Mouse (Mus musculus): Measurements from ENCODE around the gene Ergic3. TPM values are rescaled to one million over a fixed set of nuclear protein-coding genes. Genes with fewer than 3 reads are reported as not detected.

Ergic3 gene
- polyA plus RNA-seq, 1 experiment = 177 TPM

GRCm38 (mm10) chr2:156065099-156066041 lies 57.5 kb downstream of the Ergic3 start, which contains the start of gene Spag4:
Spag4 (plus strand) TSS chr2:156065175.
- H3K27ac ChIP-seq (ENCODE audit: insufficient read depth, low read depth, low read length) = no peak within 1 kb of the TSS
- H3K4me3 ChIP-seq (ENCODE audit: insufficient read depth, low read length) = peak within 1 kb of the TSS; percentile 86
- H3K4me1 ChIP-seq (ENCODE audit: control insufficient read depth, insufficient read depth, low read length) = no peaks in the 10 kb centered on the region
- TF ChIP-seq CTCF (IDR thresholded peaks at IDR 0.05; ENCODE audit: low read depth, low read length) (no peak), POLR2A (IDR thresholded peaks at IDR 0.05; ENCODE audit: borderline replicate concordance, low read depth, low read length) (no peak)

GRCm38 (mm10) chr2:156066126-156066525 lies 58.3 kb downstream of the Ergic3 start:
- Histone ChIP-seq H3K4me3 (ENCODE audit: insufficient read depth, low read length) (peak overlapping the region; percentile 86), H3K4me1 (ENCODE audit: control insufficient read depth, insufficient read depth, low read length) (no peaks in the 10 kb centered on the region), H3K27ac (ENCODE audit: insufficient read depth, low read depth, low read length) (no peak overlapping the region)
- no peak for TF ChIP-seq POLR2A (IDR thresholded peaks at IDR 0.05; ENCODE audit: borderline replicate concordance, low read depth, low read length)
- no peak for TF ChIP-seq CTCF (IDR thresholded peaks at IDR 0.05; ENCODE audit: low read depth, low read length)

Other genes starting within 250 kb of the Ergic3 start
- not detected in 2 replicates for gene Mmp24, start 232.7 kb upstream of the Ergic3 start, polyA plus RNA-seq (2012; ENCODE audit: insufficient read depth, insufficient read length, missing spikeins)
- 44.7 and 46.1 TPM in 2 replicates for gene BC029722, start 188.6 kb upstream of the Ergic3 start, polyA plus RNA-seq (2012; ENCODE audit: insufficient read depth, insufficient read length, missing spikeins)
- 89.5 and 91.7 TPM in 2 replicates for gene Eif6, start 181.1 kb upstream of the Ergic3 start, polyA plus RNA-seq (2012; ENCODE audit: insufficient read depth, insufficient read length, missing spikeins)
- gene Fam83c, start 173.2 kb upstream of the Ergic3 start, polyA plus RNA-seq (2012; ENCODE audit: insufficient read depth, insufficient read length, missing spikeins) = not detected in 2 replicates
- gene Uqcc1, start 77.7 kb upstream of the Ergic3 start, polyA plus RNA-seq (2012; ENCODE audit: insufficient read depth, insufficient read length, missing spikeins) = 16.1 and 19.0 TPM in 2 replicates
- not detected in 2 replicates for gene Gm15557, start 67.3 kb upstream of the Ergic3 start, polyA plus RNA-seq (2012; ENCODE audit: insufficient read depth, insufficient read length, missing spikeins)
- gene Gdf5, start 62.7 kb upstream of the Ergic3 start, polyA plus RNA-seq (2012; ENCODE audit: insufficient read depth, insufficient read length, missing spikeins) = not detected in 2 replicates
- 47.2 and 49.6 TPM in 2 replicates for gene Cep250, start 51.6 kb upstream of the Ergic3 start, polyA plus RNA-seq (2012; ENCODE audit: insufficient read depth, insufficient read length, missing spikeins)
- gene 6430550D23Rik, start 68 bp upstream of the Ergic3 start, polyA plus RNA-seq (2012; ENCODE audit: insufficient read depth, insufficient read length, missing spikeins) = 2.4 and 2.5 TPM in 2 replicates
- gene Fer1l4, start 44.9 kb downstream of the Ergic3 start, polyA plus RNA-seq (2012; ENCODE audit: insufficient read depth, insufficient read length, missing spikeins) = not detected in 2 replicates
- gene Spag4, start 57.1 kb downstream of the Ergic3 start, polyA plus RNA-seq (2012; ENCODE audit: insufficient read depth, insufficient read length, missing spikeins) = 0.32 TPM in 1 of 2 replicates, not detected in the other
- 36.0 and 40.9 TPM in 2 replicates for gene Cpne1, start 103.9 kb downstream of the Ergic3 start, polyA plus RNA-seq (2012; ENCODE audit: insufficient read depth, insufficient read length, missing spikeins)
- gene Rbm12, start 103.9 kb downstream of the Ergic3 start, polyA plus RNA-seq (2012; ENCODE audit: insufficient read depth, insufficient read length, missing spikeins) = 12.2 and 14.0 TPM in 2 replicates
- 9.0 and 12.0 TPM in 2 replicates for gene Gm28036, start 119.0 kb downstream of the Ergic3 start, polyA plus RNA-seq (2012; ENCODE audit: insufficient read depth, insufficient read length, missing spikeins)
- 115 and 116 TPM in 2 replicates for gene Romo1, start 136.0 kb downstream of the Ergic3 start, polyA plus RNA-seq (2012; ENCODE audit: insufficient read depth, insufficient read length, missing spikeins)
- 42.4 and 43.4 TPM in 2 replicates for gene Nfs1, start 136.1 kb downstream of the Ergic3 start, polyA plus RNA-seq (2012; ENCODE audit: insufficient read depth, insufficient read length, missing spikeins)
- gene Rbm39, start 172.2 kb downstream of the Ergic3 start, polyA plus RNA-seq (2012; ENCODE audit: insufficient read depth, insufficient read length, missing spikeins) = 472 and 516 TPM in 2 replicates
- 42.7 and 46.1 TPM in 2 replicates for gene Phf20, start 188.4 kb downstream of the Ergic3 start, polyA plus RNA-seq (2012; ENCODE audit: insufficient read depth, insufficient read length, missing spikeins)